Mouse (Mus musculus) embryonic facial prominence, embryonic 13.5 days (tissue): ENCODE data around the gene Ms4a4a. TPM values are rescaled to one million over a fixed set of nuclear protein-coding genes. Genes with fewer than 3 reads are reported as not detected.

ENCODE experiments used
- ATAC-seq: fragments of 200-750 bp; cut with Nextera tagmentation; 2 replicates; pipeline ENCODE4 v1.8.0; 2017; ENCODE audit warnings: low read depth; ENCODE audit not compliant: insufficient number of reproducible peaks, insufficient read depth, low FRiP score, low TSS enrichment
- H3K27ac ChIP-seq: fragments of 300-500 bp; sonication (generic); 2 replicates; pipeline ENCODE4 v1.5.1; 2015; ENCODE audit warnings: moderate library complexity, mild to moderate bottlenecking, inconsistent platforms
- H3K27me3 ChIP-seq: fragments of 300-500 bp; sonication (generic); 2 replicates; pipeline ENCODE4 v1.6.1; 2015; ENCODE audit warnings: mild to moderate bottlenecking, inconsistent platforms
- H3K36me3 ChIP-seq: fragments of 300-500 bp; sonication (generic); 2 replicates; pipeline ENCODE4 v1.6.1; 2015; ENCODE audit warnings: mild to moderate bottlenecking, inconsistent platforms
- H3K4me1 ChIP-seq: fragments of 300-500 bp; sonication (generic); 2 replicates; pipeline ENCODE4 v1.6.1; 2015; ENCODE audit warnings: inconsistent platforms
- H3K4me2 ChIP-seq: fragments of 300-500 bp; sonication (generic); 2 replicates; pipeline ENCODE4 v1.6.1; 2015; ENCODE audit warnings: moderate library complexity, mild to moderate bottlenecking, inconsistent platforms
- H3K4me3 ChIP-seq: fragments of 300-500 bp; sonication (generic); 2 replicates; pipeline ENCODE4 v1.5.1; 2015; ENCODE audit warnings: mild to moderate bottlenecking, inconsistent platforms
- H3K9ac ChIP-seq: fragments of 300-500 bp; sonication (generic); 2 replicates; pipeline ENCODE4 v1.6.1; 2015; ENCODE audit warnings: mild to moderate bottlenecking, inconsistent platforms
- H3K9me3 ChIP-seq: fragments of 300-500 bp; sonication (generic); 2 replicates; pipeline ENCODE4 v1.6.1; 2016; ENCODE audit warnings: inconsistent platforms
- whole genome bisulfite sequencing: fragments of 180-500 bp; shearing (Covaris S2); methylation state at CpG from one replicate; pipeline ENCODE4 v1.1.7; 2015; ENCODE audit warnings: mixed read lengths; 5-methylcytosine and 5-hydroxymethylcytosine counted together
- polyA plus RNA-seq: library from polyadenylated mRNA; unstranded; fragments of >200 nt; fragmentation: Nextera tagmentation; extraction: Ambion mirVana; gene quantifications from 2 replicates; pipeline ENCODE4 v1.2.1, GENCODE M21; 2015

Ms4a4a gene
- 3.2 and 4.6 TPM in 2 replicates for polyA plus RNA-seq

GRCm38 (mm10) chr19:11375273-11375672 lies at the start of gene Ms4a4a:
Gene Ms4a4a (plus strand): TSS chr19:11375523.
- H3K4me1 ChIP-seq: no peaks in the 10 kb centered on the region
- no peak within 1 kb of the TSS for H3K4me2 ChIP-seq
- no peaks in the 10 kb centered on the region for H3K36me3 ChIP-seq
- no peaks in the 10 kb centered on the region for H3K9me3 ChIP-seq
- H3K9ac ChIP-seq: no peak within 1 kb of the TSS
- no peak within 1 kb of the TSS for H3K27ac ChIP-seq
- WGBS: 52% methylated on average over 2 of the region's 2 CpGs
- no peak for ATAC-seq
- H3K4me3 ChIP-seq: no peak within 1 kb of the TSS
- no peaks in the 10 kb centered on the region for H3K27me3 ChIP-seq

DNA sequence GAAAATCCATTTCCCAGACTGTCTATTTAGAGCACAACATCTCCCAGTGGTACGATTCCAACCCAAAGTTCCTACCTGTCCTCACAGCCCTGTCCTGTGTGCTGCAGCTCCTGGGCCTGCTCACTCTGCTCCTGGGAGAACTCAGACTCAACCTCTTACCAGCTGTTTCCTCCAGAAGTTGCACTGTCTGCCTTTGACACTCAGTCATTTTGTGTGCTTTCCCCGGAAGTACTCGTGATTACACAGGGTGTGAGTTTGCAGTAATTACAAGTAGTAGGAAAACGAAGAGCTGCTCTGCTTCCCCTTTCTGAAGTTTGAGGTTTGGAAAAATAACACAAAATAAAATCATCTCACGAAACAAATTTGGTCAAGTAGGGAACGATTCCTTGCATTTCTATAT lies 39.4 kb upstream of the Ms4a4a start, which contains the start of gene Ms4a7:
Gene Ms4a7 (minus strand): TSS at position 215 of the 400 bp plus-strand sequence.
- no peak for ATAC-seq
- Histone ChIP-seq H3K9me3 (no peaks in the 10 kb centered on the region), H3K36me3 (no peaks in the 10 kb centered on the region), H3K27ac (no peak within 1 kb of the TSS), H3K4me1 (no peaks in the 10 kb centered on the region), H3K9ac (no peak within 1 kb of the TSS), H3K27me3 (no peaks in the 10 kb centered on the region), H3K4me3 (no peak within 1 kb of the TSS), H3K4me2 (no peak within 1 kb of the TSS)
- 86% methylated on average over 6 of the region's 6 CpGs for WGBS

GRCm38 (mm10) chr19:11343147-11343546 lies 32.2 kb upstream of the Ms4a4a start:
- H3K27ac ChIP-seq: no peak overlapping the region
- H3K4me2 ChIP-seq: no peak overlapping the region
- no peak overlapping the region for H3K4me3 ChIP-seq
- H3K27me3 ChIP-seq: no peaks in the 10 kb centered on the region
- no peak overlapping the region for H3K9ac ChIP-seq
- no peaks in the 10 kb centered on the region for H3K4me1 ChIP-seq
- no peak for ATAC-seq
- H3K9me3 ChIP-seq: no peaks in the 10 kb centered on the region
- H3K36me3 ChIP-seq: no peaks in the 10 kb centered on the region

DNA sequence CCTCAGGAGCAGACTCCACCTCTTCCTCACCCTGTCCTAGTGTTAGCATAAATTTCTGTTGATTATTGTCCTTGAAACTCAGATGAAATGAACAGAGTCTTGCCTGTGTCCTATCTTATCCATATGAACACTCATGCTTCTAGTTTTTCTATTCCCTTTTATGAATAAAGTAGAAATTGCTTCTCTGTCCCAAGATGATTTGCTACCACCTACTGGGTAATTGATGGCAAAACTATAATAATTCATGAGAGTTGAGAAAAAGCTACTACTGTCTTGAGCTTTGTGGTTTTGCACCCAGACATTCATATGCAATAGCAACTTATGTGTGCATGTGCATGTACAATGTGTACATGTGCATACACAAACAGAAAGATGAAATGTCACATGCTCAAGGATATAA lies 31.3 kb upstream of the Ms4a4a start:
- Histone ChIP-seq H3K36me3 (no peaks in the 10 kb centered on the region), H3K27ac (no peak overlapping the region), H3K4me3 (no peak overlapping the region), H3K4me2 (no peak overlapping the region), H3K4me1 (no peaks in the 10 kb centered on the region), H3K9me3 (no peaks in the 10 kb centered on the region), H3K27me3 (no peaks in the 10 kb centered on the region), H3K9ac (no peak overlapping the region)
- ATAC-seq: no peak

GRCm38 (mm10) chr19:11349698-11350481 lies 25.4 kb upstream of the Ms4a4a start:
- WGBS: 53% methylated on average over 7 of the region's 7 CpGs
- no peaks in the 10 kb centered on the region for H3K36me3 ChIP-seq
- no peak overlapping the region for H3K27ac ChIP-seq
- H3K4me2 ChIP-seq: no peak overlapping the region
- H3K4me1 ChIP-seq: no peaks in the 10 kb centered on the region
- H3K9me3 ChIP-seq: no peaks in the 10 kb centered on the region
- H3K4me3 ChIP-seq: no peak overlapping the region
- no peak for ATAC-seq
- H3K27me3 ChIP-seq: no peaks in the 10 kb centered on the region
- H3K9ac ChIP-seq: no peak overlapping the region

GRCm38 (mm10) chr19:11351878-11352277 lies 23.4 kb upstream of the Ms4a4a start:
- no peak overlapping the region for H3K9ac ChIP-seq
- no peaks in the 10 kb centered on the region for H3K36me3 ChIP-seq

DNA sequence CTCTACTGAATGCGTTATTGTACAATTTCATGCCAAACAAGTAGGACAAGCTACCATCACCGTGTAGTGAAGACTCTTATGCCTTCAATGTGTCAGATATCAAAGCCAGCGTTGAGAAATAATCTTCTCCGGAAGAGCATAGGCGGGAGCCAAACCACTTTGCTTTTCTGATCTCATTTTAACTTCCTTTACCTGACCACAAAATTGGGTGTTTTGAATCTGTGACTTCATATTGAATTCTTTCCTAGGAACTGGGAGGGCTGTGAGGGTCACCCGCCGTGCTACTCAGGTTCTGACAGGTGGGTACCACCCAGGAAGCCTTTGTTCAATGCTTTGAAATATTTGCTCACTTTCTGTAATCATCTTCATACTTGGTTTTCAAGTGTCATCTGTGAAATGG lies 19.6 kb upstream of the Ms4a4a start:
- H3K4me2 ChIP-seq: no peak overlapping the region
- no peaks in the 10 kb centered on the region for H3K9me3 ChIP-seq
- H3K36me3 ChIP-seq: no peaks in the 10 kb centered on the region
- no peak for ATAC-seq
- H3K27ac ChIP-seq: no peak overlapping the region
- H3K4me3 ChIP-seq: no peak overlapping the region
- H3K9ac ChIP-seq: no peak overlapping the region
- WGBS: 70% methylated on average over 7 of the region's 7 CpGs
- H3K4me1 ChIP-seq: no peaks in the 10 kb centered on the region
- H3K27me3 ChIP-seq: no peaks in the 10 kb centered on the region

More at GRCm38 (mm10) chr19:11351878-11352277, 23.4 kb upstream of the Ms4a4a start:
- H3K27me3 ChIP-seq: no peaks in the 10 kb centered on the region
- no peaks in the 10 kb centered on the region for H3K9me3 ChIP-seq
- no peak overlapping the region for H3K4me3 ChIP-seq
- WGBS: 44% methylated on average over 3 of the region's 3 CpGs
- H3K4me1 ChIP-seq: no peaks in the 10 kb centered on the region
- no peak for ATAC-seq
- H3K27ac ChIP-seq: no peak overlapping the region
- no peak overlapping the region for H3K4me2 ChIP-seq

GRCm38 (mm10) chr19:11360106-11360505 lies 15.2 kb upstream of the Ms4a4a start:
- 49% methylated on average over 3 of the region's 3 CpGs for WGBS
- Histone ChIP-seq H3K27me3 (no peaks in the 10 kb centered on the region), H3K9ac (no peak overlapping the region), H3K4me1 (no peaks in the 10 kb centered on the region), H3K4me2 (no peak overlapping the region), H3K9me3 (no peaks in the 10 kb centered on the region), H3K27ac (no peak overlapping the region), H3K4me3 (no peak overlapping the region), H3K36me3 (no peaks in the 10 kb centered on the region)
- ATAC-seq: no peak

GRCm38 (mm10) chr19:11362002-11362401 lies 13.3 kb upstream of the Ms4a4a start:
- no peak overlapping the region for H3K27ac ChIP-seq
- H3K36me3 ChIP-seq: no peaks in the 10 kb centered on the region
- H3K4me3 ChIP-seq: no peak overlapping the region
- H3K9me3 ChIP-seq: no peaks in the 10 kb centered on the region
- ATAC-seq: no peak
- no peak overlapping the region for H3K9ac ChIP-seq
- no peak overlapping the region for H3K4me2 ChIP-seq
- H3K4me1 ChIP-seq: no peaks in the 10 kb centered on the region
- H3K27me3 ChIP-seq: no peaks in the 10 kb centered on the region

GRCm38 (mm10) chr19:11368310-11368709 lies 7.0 kb upstream of the Ms4a4a start:
- Histone ChIP-seq H3K27me3 (no peaks in the 10 kb centered on the region), H3K4me2 (no peak overlapping the region), H3K4me1 (no peaks in the 10 kb centered on the region), H3K4me3 (no peak overlapping the region), H3K9ac (no peak overlapping the region), H3K27ac (no peak overlapping the region), H3K36me3 (no peaks in the 10 kb centered on the region), H3K9me3 (no peaks in the 10 kb centered on the region)
- WGBS: 82% methylated on average over 3 of the region's 3 CpGs
- ATAC-seq: no peak

DNA sequence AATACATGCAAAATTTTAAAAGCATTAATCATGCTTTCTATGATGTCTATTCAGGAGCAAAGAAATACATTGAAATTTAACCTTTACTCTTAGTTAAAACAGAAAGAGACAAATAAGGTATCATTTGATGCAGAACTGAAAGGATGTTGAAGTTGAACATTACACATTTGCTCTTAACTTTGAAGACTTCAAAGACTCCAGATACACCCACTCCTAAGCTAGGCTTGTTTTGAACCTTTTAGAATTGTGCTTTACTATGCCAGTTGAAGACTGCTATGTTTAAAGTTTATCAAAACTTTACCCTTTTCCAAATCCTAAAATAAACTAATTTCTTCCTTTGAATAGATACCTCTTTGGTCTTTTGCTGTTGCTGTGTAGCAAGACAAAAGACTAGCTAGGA lies 4.1 kb upstream of the Ms4a4a start:
- no peaks in the 10 kb centered on the region for H3K4me1 ChIP-seq
- no peak overlapping the region for H3K4me2 ChIP-seq
- H3K36me3 ChIP-seq: no peaks in the 10 kb centered on the region
- no peak overlapping the region for H3K9ac ChIP-seq
- ATAC-seq: no peak
- H3K9me3 ChIP-seq: no peaks in the 10 kb centered on the region
- H3K4me3 ChIP-seq: no peak overlapping the region
- no peak overlapping the region for H3K27ac ChIP-seq
- no peaks in the 10 kb centered on the region for H3K27me3 ChIP-seq

DNA sequence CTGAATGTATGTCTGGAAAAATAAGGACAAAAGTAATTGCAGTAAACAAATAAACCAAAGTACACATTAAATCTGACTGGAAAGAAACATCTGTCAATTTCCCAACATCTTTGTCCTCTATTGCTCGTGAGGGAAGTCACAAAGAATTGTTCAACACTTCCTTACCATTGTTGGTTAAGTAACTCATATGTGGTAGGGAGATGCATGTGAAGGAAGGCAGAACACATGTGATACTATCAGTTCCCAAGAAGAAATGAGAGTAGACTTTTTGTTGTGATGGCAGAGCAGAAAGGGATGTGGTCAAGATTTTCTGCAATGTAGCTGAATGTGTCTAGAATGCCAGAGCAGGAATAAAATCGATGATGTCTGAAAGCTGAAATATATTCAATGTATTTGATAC lies 1.1 kb downstream of the Ms4a4a start:
- WGBS: 72% methylated on average over 2 of the region's 2 CpGs
- Histone ChIP-seq H3K4me1 (no peaks in the 10 kb centered on the region), H3K27me3 (no peaks in the 10 kb centered on the region), H3K9me3 (no peaks in the 10 kb centered on the region), H3K36me3 (no peaks in the 10 kb centered on the region), H3K9ac (no peak overlapping the region), H3K27ac (no peak overlapping the region), H3K4me2 (no peak overlapping the region), H3K4me3 (no peak overlapping the region)
- ATAC-seq: no peak
